Mouse (Mus musculus): Measurements from ENCODE around the gene Kif2b. TPM values are rescaled to one million over a fixed set of nuclear protein-coding genes. Genes with fewer than 3 reads are reported as not detected.
A peak's percentile ranks its signal among the peaks of the same experiment; 100 is the strongest.

The Kif2b gene
- polyA plus RNA-seq (2012; rRNA removed) = not detected in 2 replicates

DNA sequence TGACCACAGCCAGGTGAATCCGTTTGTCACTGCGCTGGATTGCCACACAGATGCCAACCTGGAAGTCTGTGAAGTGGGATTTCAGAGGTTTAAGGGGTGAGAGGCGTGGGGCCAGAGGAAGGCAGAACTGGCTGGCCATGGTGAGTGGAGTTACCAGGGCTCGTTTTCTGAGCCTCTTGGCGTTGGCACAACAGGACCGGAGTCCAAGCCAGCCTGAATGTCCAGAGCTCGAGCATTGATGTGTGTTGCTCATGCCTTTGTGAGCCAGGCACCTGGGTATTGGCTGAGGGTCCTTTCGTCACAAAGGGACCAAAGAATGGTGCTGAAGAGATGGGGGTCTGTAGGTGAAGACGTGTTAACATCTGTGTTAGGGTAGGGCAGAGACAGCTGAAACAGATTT lies at the start of gene Kif2b:
TSS of gene Kif2b (minus strand) at position 242 of the 400 bp plus-strand sequence.
- DNase-seq (ENCODE audit: extremely low spot score in 1 of 2, low spot score in 1 of 2) = no peak

DNA sequence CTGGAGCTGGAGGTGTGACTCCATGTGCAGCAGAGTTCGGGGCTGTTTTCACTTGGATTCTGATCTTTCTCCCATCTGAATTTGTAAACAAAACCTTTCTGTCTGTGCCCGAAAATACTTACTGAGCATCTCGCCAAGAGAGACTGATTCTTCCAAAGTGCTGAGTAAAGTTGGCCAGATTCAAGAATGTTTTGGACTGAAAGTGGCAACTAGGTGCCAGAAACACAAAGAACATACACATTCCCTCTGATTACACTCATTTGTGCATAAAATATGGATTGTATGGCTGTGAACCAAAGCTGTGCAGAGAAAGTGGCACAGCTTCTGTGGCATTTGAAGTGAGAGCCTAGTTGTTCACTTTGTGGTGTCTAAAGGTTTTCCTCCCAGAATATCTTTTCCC lies 15.7 kb upstream of the Kif2b start:
- peak in 1 of 2 experiments; percentile 30 for DNase-seq (ENCODE audit: extremely low spot score in 1 of 2, low spot score in 1 of 2)

DNA sequence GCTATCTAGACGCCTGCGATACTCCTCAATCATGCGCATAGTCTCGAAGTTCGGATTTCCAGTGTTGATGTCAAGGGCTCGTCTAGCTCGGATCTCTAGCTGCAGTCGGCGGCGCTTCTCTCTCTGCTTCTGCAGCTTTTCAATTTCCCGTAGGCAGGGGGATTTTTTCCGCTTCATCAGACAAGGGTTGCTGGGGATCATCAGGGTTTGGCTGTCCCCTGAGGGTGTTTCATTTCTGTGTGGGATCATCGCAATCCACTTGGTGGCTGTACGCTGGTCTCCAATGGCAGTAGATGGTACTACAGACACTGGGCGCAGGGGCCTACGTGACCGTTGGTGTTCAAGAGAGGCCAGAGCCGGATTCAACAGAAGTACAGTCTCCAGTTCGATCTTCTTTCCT lies 502 bp downstream of the Kif2b start:
- no peak for DNase-seq (ENCODE audit: extremely low spot score in 1 of 2, low spot score in 1 of 2)

DNA sequence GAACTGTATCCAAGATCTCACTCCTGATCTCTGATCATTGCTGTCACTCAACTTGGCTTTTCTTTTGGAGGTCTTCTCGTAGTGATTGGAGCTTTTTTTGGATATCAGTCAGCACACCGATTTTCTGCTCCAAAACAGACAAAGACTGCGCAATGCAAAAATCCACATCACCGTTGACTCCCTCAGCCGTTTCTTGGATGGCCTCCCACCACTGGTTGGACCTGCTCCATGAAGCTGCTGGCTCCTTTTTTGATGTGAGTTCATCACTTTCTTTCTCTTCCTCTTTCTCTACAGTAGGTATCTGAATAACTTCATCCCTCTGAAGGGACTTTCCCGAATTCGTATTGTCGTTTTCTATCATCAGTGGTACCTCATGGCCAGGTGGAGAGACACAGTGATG lies 2.0 kb downstream of the Kif2b start:
- no peak for DNase-seq (ENCODE audit: extremely low spot score in 1 of 2, low spot score in 1 of 2)

DNA sequence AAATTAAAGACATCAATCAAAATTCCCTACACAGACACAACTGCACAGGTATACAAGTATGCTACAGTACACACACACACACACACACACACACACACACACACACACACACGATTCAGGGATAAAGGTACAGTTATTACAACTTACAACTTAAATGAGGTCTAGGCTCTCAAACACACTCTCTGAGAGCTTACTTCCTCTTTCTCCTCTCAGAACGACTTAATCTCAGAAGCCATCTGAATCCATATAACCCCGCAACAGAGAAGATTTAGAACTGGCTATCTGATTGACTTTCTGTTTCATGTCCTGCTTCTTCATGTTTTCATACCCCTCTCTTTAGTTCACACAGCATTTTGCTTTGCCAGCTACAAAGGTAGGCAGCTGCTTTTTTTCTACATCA lies 2.9 kb downstream of the Kif2b start:
- no peak for DNase-seq (ENCODE audit: extremely low spot score in 1 of 2, low spot score in 1 of 2)

DNA sequence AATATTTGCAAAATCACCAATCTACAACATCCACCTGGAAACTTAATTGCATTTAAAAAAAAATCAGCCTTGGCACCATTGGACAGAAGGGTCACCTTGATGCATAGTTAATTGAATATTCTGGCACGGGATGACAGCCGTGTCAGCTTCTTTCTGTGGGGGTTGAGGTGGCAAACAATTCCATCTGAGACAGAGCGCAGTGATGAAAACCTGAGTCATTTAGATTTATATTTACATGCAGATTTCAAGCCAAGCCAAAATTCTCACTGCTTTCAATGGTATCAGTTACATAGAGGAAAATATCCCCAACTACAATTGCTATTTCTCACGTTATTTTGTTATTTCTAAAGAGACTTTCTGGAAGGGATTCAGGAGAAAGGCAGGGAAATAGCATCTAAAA lies 46.6 kb downstream of the Kif2b start:
- DNase-seq (ENCODE audit: extremely low spot score in 1 of 2, low spot score in 1 of 2) = peak in 1 of 2 experiments; percentile 40

Data from frontal cortex, adult 2 months (tissue).